19 mouse cellular contexts compared by ENCODE assay signal in genomic region chr1:158148035-158148434, GRCm38 (mm10).
A peak's percentile ranks its signal among the peaks of the same experiment; 100 is the strongest.
DNase-seq lines count a peak whose midpoint lies in the region; ATAC-seq lines count a peak whose summit lies in the region.
"Had no signal": no experiment of that assay in that cellular context is flagged by ENCODE, and none has a peak within 500 bp of the region (broad histone marks: within the 10 kb centered on the region; RNA-seq: fewer than 3 reads in every experiment).

No protein-coding gene starts in this region.

- no peak overlapping the region for H3K9ac ChIP-seq in midbrain, embryonic 12.5 days (replicated peaks)
- no peak overlapping the region for H3K9ac ChIP-seq in midbrain, embryonic 14.5 days (replicated peaks; ENCODE audit: low read length)
- no peak overlapping the region for H3K9ac ChIP-seq in midbrain, embryonic 15.5 days
- H3K9ac ChIP-seq: embryonic facial prominence, embryonic 12.5 days; embryonic facial prominence, embryonic 15.5 days; forebrain, embryonic 15.5 days; heart, embryonic 12.5 days; heart, embryonic 15.5 days; hindbrain, embryonic 14.5 days had no signal

- no peaks in the 10 kb centered on the region for H3K36me3 ChIP-seq in heart, embryonic 10.5 days
- H3K36me3 ChIP-seq in midbrain, embryonic 12.5 days = no peaks in the 10 kb centered on the region
- no peaks in the 10 kb centered on the region for H3K36me3 ChIP-seq in midbrain, embryonic 14.5 days (ENCODE audit: control insufficient read depth, insufficient read depth, low read length)
- no peaks in the 10 kb centered on the region for H3K36me3 ChIP-seq in midbrain, embryonic 15.5 days (replicated peaks)
- H3K36me3 ChIP-seq: embryonic facial prominence, embryonic 12.5 days; embryonic facial prominence, embryonic 15.5 days; forebrain, embryonic 15.5 days; G1E; heart, embryonic 12.5 days; heart, embryonic 15.5 days; hindbrain, embryonic 10.5 days had no signal

- no peak overlapping the region for H3K4me2 ChIP-seq in midbrain, embryonic 12.5 days (replicated peaks)
- H3K4me2 ChIP-seq in midbrain, embryonic 14.5 days (ENCODE audit: low read length) = no peak overlapping the region
- H3K4me2 ChIP-seq in midbrain, embryonic 15.5 days = no peak overlapping the region
- H3K4me2 ChIP-seq: embryonic facial prominence, embryonic 12.5 days; embryonic facial prominence, embryonic 15.5 days; forebrain, embryonic 15.5 days; heart, embryonic 12.5 days; heart, embryonic 15.5 days; hindbrain, embryonic 14.5 days had no signal

- peak; percentile 28 for DNase-seq in heart, adult 11 months
- DNase-seq in heart, embryonic 10.5 days (ENCODE audit: low spot score) = no peak
- DNase-seq in midbrain, embryonic 14.5 days = no peak
- no peak for DNase-seq in liver
- no peak for DNase-seq in spleen, postnatal 10 days (ENCODE audit: low spot score in 2 of 2)
- DNase-seq: B cell, adult 2 months; gastrocnemius, postnatal 36 days; heart, postnatal 36 days had no signal

- no peak overlapping the region for H3K27ac ChIP-seq in heart, embryonic 10.5 days
- peak overlapping the region; percentile 35; the same call in 1 of the 2 replicates for H3K27ac ChIP-seq in midbrain, embryonic 12.5 days (replicated peaks)
- H3K27ac ChIP-seq in midbrain, embryonic 14.5 days (replicated peaks; ENCODE audit: low read depth, low read length) = no peak overlapping the region
- H3K27ac ChIP-seq in midbrain, embryonic 15.5 days = no peak overlapping the region; the same call in 1 of the 2 replicates
- H3K27ac ChIP-seq: embryonic facial prominence, embryonic 12.5 days; embryonic facial prominence, embryonic 15.5 days; forebrain, embryonic 15.5 days; heart, embryonic 15.5 days; hindbrain, embryonic 10.5 days; hindbrain, embryonic 14.5 days had no signal

- no peaks in the 10 kb centered on the region for H3K9me3 ChIP-seq in heart, embryonic 10.5 days
- H3K9me3 ChIP-seq in midbrain, embryonic 12.5 days = no peaks in the 10 kb centered on the region
- no peaks in the 10 kb centered on the region for H3K9me3 ChIP-seq in midbrain, embryonic 14.5 days (ENCODE audit: control insufficient read depth, low read length)
- no peaks in the 10 kb centered on the region for H3K9me3 ChIP-seq in midbrain, embryonic 15.5 days
- H3K9me3 ChIP-seq: embryonic facial prominence, embryonic 12.5 days; embryonic facial prominence, embryonic 15.5 days; forebrain, embryonic 15.5 days; heart, embryonic 12.5 days; heart, embryonic 15.5 days; hindbrain, embryonic 10.5 days had no signal

- no peaks in the 10 kb centered on the region for H3K27me3 ChIP-seq in heart, embryonic 10.5 days (ENCODE audit: insufficient read depth, poor library complexity, severe bottlenecking)
- H3K27me3 ChIP-seq in midbrain, embryonic 12.5 days = peaks cover 26% of the 10 kb centered on the region
- peaks cover 3% of the 10 kb centered on the region; the same call in 1 of the 2 replicates for H3K27me3 ChIP-seq in midbrain, embryonic 14.5 days (ENCODE audit: control insufficient read depth, insufficient read depth, low read length)
- H3K27me3 ChIP-seq in midbrain, embryonic 15.5 days (replicated peaks) = no peaks in the 10 kb centered on the region
- H3K27me3 ChIP-seq: CH12.LX; embryonic facial prominence, embryonic 12.5 days; embryonic facial prominence, embryonic 15.5 days; forebrain, embryonic 15.5 days; heart, embryonic 12.5 days; heart, embryonic 15.5 days had no signal

- H3K4me1 ChIP-seq in heart, embryonic 10.5 days = no peaks in the 10 kb centered on the region
- peaks cover 13% of the 10 kb centered on the region for H3K4me1 ChIP-seq in midbrain, embryonic 12.5 days
- peaks cover 10% of the 10 kb centered on the region for H3K4me1 ChIP-seq in midbrain, embryonic 14.5 days (ENCODE audit: control insufficient read depth, insufficient read depth, low read length)
- peaks cover 13% of the 10 kb centered on the region; the same call in 1 of the 2 replicates for H3K4me1 ChIP-seq in midbrain, embryonic 15.5 days
- H3K4me1 ChIP-seq: embryonic facial prominence, embryonic 15.5 days; heart, embryonic 12.5 days had no signal

- H3K4me3 ChIP-seq in heart, embryonic 10.5 days = no peak overlapping the region
- H3K4me3 ChIP-seq in midbrain, embryonic 12.5 days = no peak overlapping the region
- H3K4me3 ChIP-seq in midbrain, embryonic 14.5 days (replicated peaks; ENCODE audit: low read depth, low read length) = no peak overlapping the region
- no peak overlapping the region for H3K4me3 ChIP-seq in midbrain, embryonic 15.5 days
- H3K4me3 ChIP-seq: embryonic facial prominence, embryonic 12.5 days; embryonic facial prominence, embryonic 15.5 days; forebrain, embryonic 15.5 days; heart, embryonic 12.5 days; heart, embryonic 15.5 days; hindbrain, embryonic 10.5 days had no signal

- peak; percentile 19; the same call in 1 of the 2 replicates for ATAC-seq in midbrain, embryonic 12.5 days (ENCODE audit: low FRiP score, low read depth)
- no peak for ATAC-seq in midbrain, embryonic 14.5 days (ENCODE audit: low FRiP score, low TSS enrichment)
- peak; percentile 56; the same call in 1 of the 2 replicates for ATAC-seq in midbrain, embryonic 15.5 days (replicated peaks)

- 75% methylated on average over 5 of the region's 5 CpGs for WGBS in heart, embryonic 10.5 days
- WGBS in midbrain, embryonic 12.5 days = 58% methylated on average over 5 of the region's 5 CpGs
- WGBS in midbrain, embryonic 14.5 days = 46% methylated on average over 5 of the region's 5 CpGs
- WGBS in midbrain, embryonic 15.5 days = 47% methylated on average over 5 of the region's 5 CpGs
